Mouse (Mus musculus): ENCODE data around the gene 4931429L15Rik. TPM values are rescaled to one million over a fixed set of nuclear protein-coding genes. Genes with fewer than 3 reads are reported as not detected.

4931429L15Rik gene
- total RNA-seq, 2 experiments from 2014 or later = not detected

GRCm38 (mm10) chr9:46329250-46329648, 9.5 kb upstream of the 4931429L15Rik start:
- no peak for DNase-seq
- intact Hi-C loops (cut with DNase I; ENCODE audit: low total_unique reads) = no loop called here

- peak; percentile 29 for DNase-seq
These were observed 8.9 kb upstream of the 4931429L15Rik start for GRCm38 (mm10) chr9:46328572-46329249.

GRCm38 (mm10) chr9:46327706-46328571, 8.2 kb upstream of the 4931429L15Rik start:
- intact Hi-C loops (cut with DNase I; ENCODE audit: low total_unique reads) = no loop called here
- no peak for DNase-seq

More at GRCm38 (mm10) chr9:46328572-46329249, 8.9 kb upstream of the 4931429L15Rik start:
- intact Hi-C loops (cut with DNase I; ENCODE audit: low total_unique reads) = no loop called here

- intact Hi-C loops (cut with DNase I; ENCODE audit: low total_unique reads) = no loop called here
- DNase-seq = no peak
These were observed 7.1 kb upstream of the 4931429L15Rik start for GRCm38 (mm10) chr9:46326694-46327405.

GRCm38 (mm10) chr9:46320461-46320860, 675 bp upstream of the 4931429L15Rik start:
- DNase-seq = no peak
- intact Hi-C loops (cut with DNase I; ENCODE audit: low total_unique reads) = no loop called here

- no peak for DNase-seq
- intact Hi-C loops (cut with DNase I; ENCODE audit: low total_unique reads) = no loop called here
These were observed 1.8 kb downstream of the 4931429L15Rik start for GRCm38 (mm10) chr9:46317957-46318356.

- intact Hi-C loops (cut with DNase I; ENCODE audit: low total_unique reads) = no loop called here
- DNase-seq = no peak
These were observed 2.9 kb downstream of the 4931429L15Rik start for GRCm38 (mm10) chr9:46316909-46317308.

GRCm38 (mm10) chr9:46316388-46316787, 3.4 kb downstream of the 4931429L15Rik start:
- no peak for DNase-seq
- intact Hi-C loops (cut with DNase I; ENCODE audit: low total_unique reads) = no loop called here

- no peak for DNase-seq
- intact Hi-C loops (cut with DNase I; ENCODE audit: low total_unique reads) = no loop called here
These were observed 3.9 kb downstream of the 4931429L15Rik start for GRCm38 (mm10) chr9:46315807-46316365.

GRCm38 (mm10) chr9:46314921-46315320, 4.9 kb downstream of the 4931429L15Rik start:
- intact Hi-C loops (cut with DNase I; ENCODE audit: low total_unique reads) = no loop called here

GRCm38 (mm10) chr9:46314507-46314906, 5.3 kb downstream of the 4931429L15Rik start:
- intact Hi-C loops (cut with DNase I; ENCODE audit: low total_unique reads) = no loop called here

More at GRCm38 (mm10) chr9:46314921-46315320, 4.9 kb downstream of the 4931429L15Rik start:
- DNase-seq = no peak

GRCm38 (mm10) chr9:46309121-46309520, 10.7 kb downstream of the 4931429L15Rik start:
- DNase-seq = no peak
- intact Hi-C loops (cut with DNase I; ENCODE audit: low total_unique reads) = no loop called here

More at GRCm38 (mm10) chr9:46314507-46314906, 5.3 kb downstream of the 4931429L15Rik start:
- DNase-seq = peak; percentile 65

- intact Hi-C loops (cut with DNase I; ENCODE audit: low total_unique reads) = no loop called here
- no peak for DNase-seq
These were observed 17.6 kb downstream of the 4931429L15Rik start for GRCm38 (mm10) chr9:46302142-46302541.

- DNase-seq = no peak
These were observed 21.4 kb downstream of the 4931429L15Rik start for GRCm38 (mm10) chr9:46298381-46298780.

GRCm38 (mm10) chr9:46282631-46283436, 37.0 kb downstream of the 4931429L15Rik start, which contains the start of gene Bud13:
Gene Bud13 (plus strand): TSS chr9:46283008.
- intact Hi-C loops (cut with DNase I; ENCODE audit: low total_unique reads) = no loop called here
- peak; percentile 92 for DNase-seq

More at GRCm38 (mm10) chr9:46298381-46298780, 21.4 kb downstream of the 4931429L15Rik start:
- intact Hi-C loops (cut with DNase I; ENCODE audit: low total_unique reads) = no loop called here

- no peak for DNase-seq
- intact Hi-C loops (cut with DNase I; ENCODE audit: low total_unique reads) = no loop called here
These were observed 45.3 kb downstream of the 4931429L15Rik start for GRCm38 (mm10) chr9:46274494-46274893.

- intact Hi-C loops (cut with DNase I; ENCODE audit: low total_unique reads) = no loop called here
These were observed 46.9 kb downstream of the 4931429L15Rik start, which contains the start of gene Zpr1 for GRCm38 (mm10) chr9:46272677-46273454. Gene Zpr1 (plus strand): TSS chr9:46273064.

GRCm38 (mm10) chr9:46272070-46272469, 47.7 kb downstream of the 4931429L15Rik start:
- no peak for DNase-seq
- intact Hi-C loops (cut with DNase I; ENCODE audit: low total_unique reads) = no loop called here

More at GRCm38 (mm10) chr9:46272677-46273454, 46.9 kb downstream of the 4931429L15Rik start, which contains the start of gene Zpr1:
- peak; percentile 88 for DNase-seq

Measured in gastrocnemius, postnatal 14 days (tissue).